Mouse (Mus musculus) G1E-ER4 (cell line): ENCODE measurements around the gene Trip12. TPM values are rescaled to one million over a fixed set of nuclear protein-coding genes. Genes with fewer than 3 reads are reported as not detected.

Experiments used
- GATA1 ChIP-seq: IDR thresholded peaks from one replicate; pipeline ENCODE4 v1.8.0; 2012; ENCODE audit warnings: low read length, inconsistent platforms
- polyA plus RNA-seq: library from polyadenylated mRNA; stranded (reverse); fragments of >175 nt; gene quantifications from 2 replicates; pipeline ENCODE4 v1.2.3, GENCODE M21; 2012

Trip12 gene
- polyA plus RNA-seq, 1 experiment: 104 TPM

DNA sequence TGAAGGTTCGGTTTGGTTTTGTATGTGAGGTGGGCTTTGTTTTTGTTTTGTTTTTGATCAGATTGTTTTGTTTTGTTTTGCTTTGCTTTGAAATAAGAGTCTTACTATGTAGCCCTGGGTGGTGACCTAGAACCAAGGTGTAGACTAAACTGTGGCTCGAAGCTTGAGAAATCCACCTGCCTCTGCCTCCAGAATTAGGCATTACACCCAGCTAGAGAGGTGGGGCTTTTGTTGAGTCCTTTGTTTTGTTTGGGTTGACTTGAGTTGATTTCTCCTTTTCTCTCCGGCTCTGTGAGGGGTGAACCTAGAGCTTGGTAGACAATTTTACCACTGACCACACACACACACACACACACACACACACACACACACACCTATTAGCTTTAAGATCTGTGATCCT lies 745 bp upstream of the Trip12 start:
- TF ChIP-seq GATA1: no peak

DNA sequence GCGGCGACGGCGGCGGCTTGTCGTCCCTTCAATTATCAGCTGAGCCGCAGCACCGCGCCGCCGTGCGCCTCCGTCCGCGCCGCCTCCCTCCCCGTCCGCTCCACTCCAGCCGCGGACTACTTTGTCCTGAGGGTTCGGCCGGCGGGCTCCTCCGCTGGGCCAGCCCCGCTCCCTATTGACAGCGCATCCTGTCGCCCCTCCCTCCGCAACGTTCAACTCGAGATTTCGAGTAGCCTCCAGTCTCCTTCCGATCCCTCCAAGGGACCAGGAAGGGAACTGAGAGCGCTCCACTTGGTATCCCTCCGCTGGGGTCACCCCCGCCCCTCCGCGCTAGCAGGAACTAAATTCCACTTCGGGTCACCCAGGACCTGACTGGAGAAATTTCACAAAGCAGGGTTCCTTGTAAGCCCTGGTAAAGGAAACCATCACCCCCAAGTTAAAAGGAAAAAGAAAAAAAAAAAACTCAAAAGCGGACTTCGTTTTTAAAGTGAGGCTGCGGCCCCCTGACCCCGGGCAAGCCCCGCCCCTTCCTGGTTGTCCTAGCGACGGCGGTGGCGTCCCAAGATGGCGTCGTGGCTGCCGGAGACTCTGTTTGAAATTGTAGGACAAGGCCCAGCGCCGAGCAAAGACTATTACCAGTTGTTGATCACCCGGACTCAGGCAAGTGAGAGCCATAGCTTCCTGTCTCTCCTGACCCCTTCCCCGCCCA lies 853 bp downstream of the Trip12 start, which contains the start of gene Fbxo36:
Gene Fbxo36, plus strand, starts transcription at position 533 of the 709 bp plus-strand sequence.
- TF ChIP-seq GATA1: no peak

DNA sequence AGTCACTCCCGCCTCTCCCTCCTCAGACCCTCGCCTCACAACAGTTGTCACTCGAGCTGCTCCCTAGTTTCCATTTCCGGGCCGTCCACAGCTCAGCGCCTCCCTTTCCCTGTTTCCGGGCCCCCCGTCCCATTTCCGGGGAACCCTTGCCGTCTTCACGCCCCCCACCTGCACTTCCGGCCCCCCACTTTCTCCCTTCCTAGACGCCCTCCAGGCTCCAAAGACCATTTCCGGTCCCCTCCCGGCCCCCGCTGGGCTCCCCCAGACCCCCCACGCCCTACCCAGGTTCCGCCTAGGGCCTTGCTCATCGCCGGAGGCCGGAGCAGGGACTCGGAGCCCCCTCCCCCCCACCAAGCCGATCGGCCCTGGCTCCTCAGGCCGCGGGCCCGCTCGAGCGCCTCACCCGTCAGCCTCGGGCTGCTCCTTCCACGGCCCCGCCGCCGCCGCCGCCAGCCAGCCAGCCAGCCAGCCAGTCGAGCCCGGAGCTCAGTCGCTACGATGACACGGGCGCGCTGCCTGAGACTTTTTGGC lies 1.6 kb downstream of the Trip12 start:
- no peak for TF ChIP-seq GATA1

DNA sequence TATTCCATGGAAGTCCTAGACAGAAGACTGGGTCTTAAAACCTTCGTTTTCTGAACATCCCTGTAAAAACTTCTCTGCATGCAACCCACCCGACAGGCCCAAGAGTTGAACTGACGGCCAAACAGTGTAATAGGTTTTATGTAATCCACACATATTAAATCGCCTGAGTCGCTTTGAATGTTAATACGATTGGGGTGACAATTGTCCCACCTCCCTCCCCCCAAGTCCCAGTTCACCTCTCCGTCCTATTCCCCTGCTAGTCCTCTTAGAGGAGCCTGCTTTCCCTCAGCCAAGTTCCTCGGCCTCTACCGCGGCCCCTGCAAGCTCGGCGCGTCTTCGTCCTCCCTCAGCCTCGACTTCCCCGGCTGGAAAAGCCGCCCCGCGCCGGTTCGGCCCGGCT lies 2.2 kb downstream of the Trip12 start:
- no peak for TF ChIP-seq GATA1

DNA sequence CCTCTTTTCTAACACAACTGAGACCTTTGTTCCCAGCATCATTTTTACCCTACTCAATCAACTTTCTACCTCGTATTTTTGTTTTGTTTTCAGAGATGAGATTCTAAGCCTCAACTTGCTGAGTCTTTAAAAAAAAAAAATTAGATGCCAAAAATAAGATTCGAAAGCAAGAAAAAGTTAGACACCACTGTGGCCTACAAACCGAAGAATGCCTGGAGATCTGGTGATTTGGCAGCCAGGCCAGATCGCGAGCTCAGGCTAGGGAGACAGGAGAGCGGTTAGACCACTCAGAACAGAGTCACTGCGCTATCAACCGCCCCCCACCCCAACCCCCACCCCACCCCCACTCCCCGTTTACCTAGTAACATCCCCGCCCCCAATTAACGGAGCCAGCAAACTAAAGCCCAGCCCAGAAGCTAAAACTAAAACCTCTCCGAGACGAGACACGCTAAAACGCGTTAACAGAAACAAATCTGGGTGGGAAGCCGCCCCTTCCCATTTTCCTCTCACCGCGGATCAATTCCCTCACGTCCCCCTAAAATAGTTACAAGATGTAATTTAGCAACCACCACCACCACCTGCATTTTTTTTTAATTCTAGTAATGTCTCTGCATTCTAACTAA lies 2.7 kb downstream of the Trip12 start:
- TF ChIP-seq GATA1: no peak

DNA sequence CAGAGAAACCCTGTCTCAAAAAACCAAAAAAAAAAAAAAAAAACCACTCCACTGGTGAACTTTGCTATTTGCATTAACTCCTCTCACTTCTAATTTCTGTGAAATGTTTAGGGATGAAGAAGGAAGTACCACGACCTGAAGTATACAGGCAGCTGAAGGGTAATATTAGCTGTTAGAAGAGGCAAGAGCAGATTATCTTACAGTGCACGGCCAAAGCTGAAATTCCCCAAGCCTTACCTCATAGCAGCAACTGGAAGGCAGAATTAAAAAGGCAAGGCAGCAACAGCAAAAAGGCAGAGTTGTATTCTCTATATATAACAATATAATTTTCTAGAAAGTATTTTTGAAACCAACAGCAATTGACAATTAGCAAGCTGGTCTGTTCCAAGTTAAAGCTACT lies 15.2 kb downstream of the Trip12 start:
- TF ChIP-seq GATA1: no peak

DNA sequence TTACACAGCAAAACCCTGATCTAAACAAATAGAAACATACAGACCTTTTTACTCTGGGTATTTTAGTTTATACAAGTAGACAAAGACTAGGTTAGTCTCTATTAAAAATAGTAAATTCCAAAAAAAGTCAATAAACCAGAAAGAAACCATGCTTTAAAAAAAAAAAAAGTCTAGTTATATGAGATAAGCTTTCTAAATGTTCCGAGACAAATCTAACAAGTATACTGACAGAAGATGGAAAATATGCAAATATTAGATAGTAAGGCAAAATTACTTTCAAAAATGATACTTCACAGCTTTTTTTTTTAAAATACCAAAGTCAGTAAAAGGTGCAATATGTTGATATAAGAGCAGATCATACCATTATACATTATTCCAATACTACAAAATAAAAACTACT lies 22.7 kb downstream of the Trip12 start:
- TF ChIP-seq GATA1: no peak

DNA sequence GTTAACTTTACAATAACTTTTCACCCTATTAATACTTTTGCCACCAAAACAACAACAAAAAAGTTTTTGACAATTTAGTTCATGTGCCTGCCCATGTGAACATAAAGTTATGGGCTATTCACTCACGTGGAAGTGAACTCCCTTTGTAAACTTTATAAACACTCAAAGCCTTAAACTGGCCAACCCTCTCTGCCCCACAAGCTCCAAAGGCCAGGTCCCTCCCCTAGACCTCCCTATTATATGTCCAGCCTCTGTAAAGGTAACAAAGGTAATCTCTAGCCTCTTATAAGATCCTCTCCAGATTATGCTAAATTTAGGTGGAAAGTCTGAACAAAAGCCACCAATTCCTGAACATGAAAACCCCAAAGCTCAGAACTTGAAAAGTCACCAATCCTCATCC lies 36.5 kb downstream of the Trip12 start:
- no peak for TF ChIP-seq GATA1

DNA sequence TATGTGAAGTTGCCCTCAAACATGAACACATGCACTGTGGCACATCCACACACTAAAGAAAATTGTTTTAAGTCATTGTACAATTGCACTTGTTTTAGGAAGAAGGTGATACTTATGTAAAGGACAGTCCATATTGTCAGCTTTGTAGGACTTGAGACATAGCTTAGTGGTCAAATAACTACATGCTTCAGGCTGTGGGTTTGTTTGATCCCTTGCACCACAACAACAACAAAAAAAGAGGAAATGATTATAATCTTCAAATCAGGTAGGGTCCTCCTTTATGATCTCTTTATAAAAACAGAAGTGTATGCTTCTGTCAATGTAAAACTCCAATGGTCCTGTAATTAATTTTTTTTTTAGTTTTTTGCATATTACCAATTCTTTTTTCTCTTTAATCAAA lies 41.1 kb downstream of the Trip12 start:
- no peak for TF ChIP-seq GATA1

DNA sequence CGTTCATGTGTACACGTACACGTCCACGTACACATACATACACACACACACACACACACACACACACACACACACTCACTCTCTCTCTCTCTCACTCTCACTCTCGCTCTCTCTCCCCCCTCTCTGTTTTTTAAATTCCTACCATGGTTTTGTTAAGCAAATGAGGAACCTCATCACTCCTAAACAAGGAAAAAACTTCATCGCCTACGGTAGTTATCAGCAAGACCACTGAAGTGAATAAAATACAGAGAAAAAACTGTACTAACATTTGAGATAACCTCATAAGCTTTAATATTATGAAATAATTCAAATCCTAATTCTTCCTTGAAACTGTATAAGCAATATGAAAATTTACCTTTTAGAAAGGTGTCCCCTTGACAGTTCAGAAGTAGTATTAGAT lies 45.0 kb downstream of the Trip12 start:
- no peak for TF ChIP-seq GATA1

DNA sequence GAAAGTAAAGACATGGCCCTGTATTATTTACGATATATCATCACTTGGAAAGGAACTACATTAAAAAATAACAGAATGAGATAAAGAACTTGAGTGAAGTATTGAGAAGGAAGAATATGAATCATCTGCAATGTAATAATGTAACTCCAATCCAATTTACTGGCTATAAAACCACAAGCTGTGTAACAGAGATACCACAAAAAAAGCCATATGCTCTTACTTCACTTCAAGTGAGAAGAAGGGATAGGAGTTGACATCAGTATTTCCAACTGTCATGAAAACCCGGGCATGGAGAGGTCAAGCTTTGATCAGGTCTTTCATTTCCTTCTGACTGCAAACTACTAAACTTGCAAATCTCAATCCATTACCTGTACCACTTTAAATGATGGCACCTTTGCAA lies 48.9 kb downstream of the Trip12 start:
- TF ChIP-seq GATA1: no peak

DNA sequence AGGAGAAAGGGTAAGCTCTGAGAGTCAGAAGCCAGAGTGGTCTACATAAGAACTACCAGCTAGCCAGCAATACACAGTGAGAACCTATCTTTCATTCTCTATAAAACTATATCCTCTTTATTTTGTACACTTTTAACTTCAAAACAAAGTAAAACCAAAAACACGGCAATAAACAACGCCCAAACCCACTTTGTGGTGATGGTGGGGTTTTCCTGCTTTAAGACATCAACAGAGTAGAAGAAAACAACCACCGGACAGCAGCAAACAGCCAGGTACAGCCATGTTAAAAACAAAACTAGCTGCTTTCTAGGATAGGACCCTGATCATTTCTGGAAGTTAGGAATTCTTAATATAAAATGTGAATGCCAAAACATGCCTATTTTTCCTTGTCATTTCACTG lies 59.7 kb downstream of the Trip12 start:
- TF ChIP-seq GATA1: no peak

DNA sequence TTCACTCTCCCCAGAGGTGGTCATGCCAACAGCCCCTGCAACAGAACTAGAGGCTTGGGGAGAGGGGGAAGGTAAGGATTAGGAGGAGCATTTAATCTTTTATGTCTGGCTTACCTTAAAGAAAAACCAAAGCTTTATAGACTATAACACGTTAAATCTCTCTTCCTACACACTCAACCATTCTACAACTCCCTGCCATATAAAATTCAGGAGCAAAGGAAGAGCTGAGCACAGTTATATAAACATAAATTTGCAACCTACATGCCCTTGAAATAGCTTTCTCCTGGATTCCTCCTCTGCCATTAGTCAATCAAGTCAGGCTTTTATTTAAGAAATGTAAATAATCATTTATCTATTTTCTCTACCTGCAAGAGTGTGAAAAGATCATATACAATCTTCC lies 62.9 kb downstream of the Trip12 start:
- TF ChIP-seq GATA1: no peak

DNA sequence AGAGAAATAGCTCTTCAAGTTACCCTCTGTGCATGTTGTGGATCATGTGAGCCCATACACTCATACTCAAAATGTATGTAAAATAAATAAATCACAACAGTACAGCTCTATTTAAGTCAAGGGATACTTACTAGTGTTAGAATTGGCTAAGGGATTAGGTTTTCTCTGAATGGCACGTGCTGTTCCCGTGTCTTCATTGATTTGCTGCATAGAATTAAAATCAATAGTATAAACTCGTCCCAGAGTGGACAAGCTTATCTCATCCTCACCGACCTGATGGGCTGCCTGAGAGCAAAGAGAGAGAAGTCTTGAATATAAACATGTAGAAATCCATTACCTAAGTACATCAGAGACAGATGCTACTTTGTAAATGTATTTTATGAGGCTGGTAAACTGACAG lies 81.5 kb downstream of the Trip12 start:
- TF ChIP-seq GATA1: no peak

DNA sequence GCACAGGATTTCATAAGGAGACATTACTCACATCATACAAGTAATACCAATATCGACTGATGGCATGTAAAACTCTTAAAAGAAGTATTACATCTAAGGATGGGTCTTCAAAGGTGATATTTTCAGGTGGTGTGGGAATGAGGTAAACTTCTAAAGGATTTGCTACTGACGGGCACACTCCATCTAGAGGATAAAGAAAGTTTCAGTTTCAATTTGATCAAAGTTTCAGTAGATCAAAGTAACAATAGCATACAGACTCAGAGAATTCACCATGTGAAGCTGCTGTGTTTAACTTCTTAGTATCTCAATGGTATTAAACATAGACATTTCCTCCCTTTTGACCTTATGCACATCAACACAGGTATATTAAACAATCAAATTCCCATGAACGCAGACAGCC lies 98.2 kb downstream of the Trip12 start:
- TF ChIP-seq GATA1: no peak

DNA sequence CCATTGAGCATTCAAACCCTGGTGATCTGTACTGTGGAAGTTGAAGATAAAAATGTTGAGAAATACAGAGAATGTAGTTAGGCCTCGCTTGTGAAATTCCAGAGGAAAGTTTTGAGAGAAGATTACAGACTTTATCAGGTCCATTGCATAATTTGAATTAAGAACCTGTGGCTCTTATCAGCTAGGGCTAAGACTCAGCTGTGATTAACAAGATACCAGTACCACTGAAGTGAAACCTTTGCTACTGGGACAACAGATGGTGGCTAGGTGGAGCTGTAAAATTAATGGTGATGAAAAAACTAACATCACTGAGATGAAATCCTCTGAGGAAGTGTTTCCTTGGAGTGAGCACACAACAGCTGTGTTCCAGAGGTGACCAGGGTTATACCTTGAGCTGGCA lies 100.2 kb downstream of the Trip12 start:
- no peak for TF ChIP-seq GATA1

DNA sequence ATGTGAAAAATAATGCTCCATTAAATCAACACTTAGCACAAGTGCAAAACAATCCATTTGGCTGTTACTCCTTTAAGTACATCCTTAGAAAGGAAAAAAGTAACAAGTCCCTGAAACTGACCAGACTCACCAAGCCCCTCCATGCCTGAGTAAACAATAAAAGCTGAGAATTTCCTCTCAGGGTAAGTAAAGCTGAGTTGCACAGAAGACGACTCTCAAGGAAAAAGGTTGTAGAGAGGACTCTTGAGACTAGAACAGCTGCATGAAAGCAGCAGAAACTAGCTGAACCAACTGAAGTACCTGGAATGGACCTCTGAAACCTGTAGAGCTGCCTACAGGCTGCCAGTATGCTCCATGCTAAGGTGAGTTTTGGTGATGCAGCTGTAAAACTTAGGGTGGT lies 103.2 kb downstream of the Trip12 start:
- TF ChIP-seq GATA1: no peak
